Mouse (Mus musculus) ES-E14 (cell line): ENCODE results near the gene Bcl6.

Experiments used
- HCFC1 ChIP-seq: IDR thresholded peaks from 2 replicates; pipeline ENCODE4 v1.6.1; 2012; ENCODE audit warnings: low read length, inconsistent platforms, borderline replicate concordance; ENCODE audit not compliant: insufficient read depth
- MAFK ChIP-seq: IDR thresholded peaks from 2 replicates; pipeline ENCODE4 v1.6.1; 2014; ENCODE audit warnings: mild to moderate bottlenecking, low read depth, low read length, inconsistent platforms; ENCODE audit not compliant: insufficient read depth
- ZC3H11A ChIP-seq: IDR thresholded peaks from 2 replicates; pipeline ENCODE4 v1.6.1; 2012; ENCODE audit warnings: low read depth, mild to moderate bottlenecking, inconsistent platforms, low read length, borderline replicate concordance
- ZNF384 ChIP-seq: IDR thresholded peaks from 2 replicates; pipeline ENCODE4 v1.6.1; 2012; ENCODE audit warnings: low read depth, low read length, inconsistent platforms

GRCm38 (mm10) chr16:23997912-23998311, 9.3 kb upstream of the Bcl6 start:
- TF ChIP-seq MAFK: no peak
- TF ChIP-seq ZNF384: no peak
- no peak for TF ChIP-seq ZC3H11A
- TF ChIP-seq HCFC1: no peak
